ENCODE assay signal across 10 mouse cellular contexts in the genomic region with DNA sequence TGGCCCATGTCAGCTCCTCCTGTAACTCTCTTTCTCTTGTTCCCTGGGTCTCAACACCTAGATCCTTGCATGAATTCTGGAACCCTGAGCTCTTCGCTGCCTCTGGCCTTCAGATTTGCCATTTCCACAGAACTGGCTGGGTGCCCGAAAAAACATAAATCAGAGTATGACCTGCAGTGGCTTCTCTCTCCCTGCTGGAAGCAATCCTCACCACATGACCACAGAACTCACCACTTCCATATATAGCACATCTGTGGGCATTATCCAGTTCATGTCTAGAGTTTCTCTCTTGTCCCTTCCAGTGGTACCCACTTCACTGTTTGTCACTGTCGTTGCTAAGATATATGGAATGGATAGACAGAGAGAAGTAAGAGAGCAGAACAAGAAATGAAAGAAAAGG. TPM values are rescaled to one million over a fixed set of nuclear protein-coding genes. Genes with fewer than 3 reads are reported as not detected.
A peak's percentile ranks its signal among the peaks of the same experiment; 100 is the strongest.
DNase-seq lines count a peak whose midpoint lies in the region; ATAC-seq lines count a peak whose summit lies in the region.
"Had no signal": no experiment of that assay in that cellular context is flagged by ENCODE, and none has a peak within 500 bp of the region (broad histone marks: within the 10 kb centered on the region; RNA-seq: fewer than 3 reads in every experiment).

No protein-coding gene starts in this region.

- H3K4me2 ChIP-seq in neural tube, embryonic 13.5 days, result no peak overlapping the region
- H3K4me2 ChIP-seq in stomach, embryonic 16.5 days (ENCODE audit: low read depth, low read length), result no peak overlapping the region
- H3K4me2 ChIP-seq: hindbrain, embryonic 12.5 days had no signal

- H3K9me3 ChIP-seq in neural tube, embryonic 13.5 days, result no peaks in the 10 kb centered on the region
- no peaks in the 10 kb centered on the region for H3K9me3 ChIP-seq in stomach, embryonic 16.5 days (replicated peaks; ENCODE audit: control insufficient read depth, low read length)
- H3K9me3 ChIP-seq: hindbrain, embryonic 12.5 days had no signal

- no peaks in the 10 kb centered on the region for H3K27me3 ChIP-seq in neural tube, embryonic 13.5 days
- no peaks in the 10 kb centered on the region for H3K27me3 ChIP-seq in stomach, embryonic 16.5 days (ENCODE audit: control insufficient read depth, insufficient read depth, low read length)
- H3K27me3 ChIP-seq: hindbrain, embryonic 12.5 days had no signal

- H3K4me1 ChIP-seq in neural tube, embryonic 13.5 days (replicated peaks), result peaks cover 23% of the 10 kb centered on the region
- H3K4me1 ChIP-seq in stomach, embryonic 16.5 days (ENCODE audit: control insufficient read depth, insufficient read depth, low read length), result peaks cover 18% of the 10 kb centered on the region

- no peak overlapping the region for H3K4me3 ChIP-seq in neural tube, embryonic 13.5 days
- H3K4me3 ChIP-seq in stomach, embryonic 16.5 days (replicated peaks; ENCODE audit: low read length), result no peak overlapping the region
- H3K4me3 ChIP-seq: hindbrain, embryonic 12.5 days had no signal

- no peak for ATAC-seq in neural tube, embryonic 13.5 days (ENCODE audit: low read depth)
- ATAC-seq in hematopoietic stem cell, adult 5-6 weeks (replicated peaks in 1 of 2; ENCODE audit: insufficient read depth in 1 of 2, low FRiP score in 2 of 2, low TSS enrichment in 1 of 2, low read depth in 1 of 2, poor library complexity in 2 of 2, severe bottlenecking in 2 of 2), result peak; percentile 49 to 60; a peak in 3 of 4 replicates
- peak; percentile 42; the same call in 1 of the 2 replicates for ATAC-seq in stomach, embryonic 16.5 days (ENCODE audit: insufficient read depth, low FRiP score)

- peak; percentile 24 to 25 for DNase-seq in cerebellum, postnatal 10 days
- DNase-seq in cerebellum, adult 8-10 months, result no peak
- no peak for DNase-seq in neural tube, embryonic 10.5 days (ENCODE audit: extremely low spot score, low spot score)
- DNase-seq in B cell, adult 2 months, result no peak
- DNase-seq in layer of hippocampus, postnatal 10 days (ENCODE audit: low spot score in 2 of 2), result no peak

- WGBS in neural tube, embryonic 13.5 days, result 57% methylated on average over 3 of the region's 3 CpGs
- 49% methylated on average over 3 of the region's 3 CpGs for WGBS in stomach, embryonic 16.5 days

- H3K9ac ChIP-seq in neural tube, embryonic 13.5 days, result no peak overlapping the region
- no peak overlapping the region for H3K9ac ChIP-seq in stomach, embryonic 16.5 days (ENCODE audit: low read length)
- H3K9ac ChIP-seq: hindbrain, embryonic 12.5 days had no signal

- H3K27ac ChIP-seq in neural tube, embryonic 13.5 days (replicated peaks), result 0 out of 2 replicates have a peak overlapping the region, but pooled peaks have one; percentile 13
- H3K27ac ChIP-seq in stomach, embryonic 16.5 days (ENCODE audit: low read length), result 0 out of 2 replicates have a peak overlapping the region, but pooled peaks have one; percentile 19
- H3K27ac ChIP-seq: hindbrain, embryonic 12.5 days had no signal

- no peaks in the 10 kb centered on the region for H3K36me3 ChIP-seq in neural tube, embryonic 13.5 days
- H3K36me3 ChIP-seq in stomach, embryonic 16.5 days (ENCODE audit: control insufficient read depth, insufficient read depth, low read length), result no peaks in the 10 kb centered on the region
- H3K36me3 ChIP-seq: hindbrain, embryonic 12.5 days had no signal

RNA-seq across cellular contexts. Expression of gene Lamc2, which starts 13.0 kb away (rescaled TPM):
- polyA plus RNA-seq in neural tube, embryonic 13.5 days (2015; fragmentation: Nextera tagmentation; extraction: Ambion mirVana), result 0.92 and 1.1 TPM in 2 replicates
- total RNA-seq in hematopoietic stem cell, adult 5-6 weeks (2017), result not detected in 2 replicates
- 15.6 and 20.9 TPM in 2 replicates for polyA plus RNA-seq in stomach, embryonic 16.5 days (2015; fragmentation: Nextera tagmentation; extraction: Ambion mirVana)
- 1 to 10 TPM; 1.9 to 2.7 TPM for total RNA-seq in layer of hippocampus, postnatal 10 days (2021)
- total RNA-seq: monocyte, adult 5-6 weeks had no signal

Comparison
In these comparisons a context has a peak if more than half of its experiments do, and no peak if none do; other contexts are left out.
1. DNase-seq: peak in cerebellum, postnatal 10 days (2 of 2); none in cerebellum, adult 8-10 months (single experiment), neural tube, embryonic 10.5 days (single experiment), B cell, adult 2 months (0 of 2) and layer of hippocampus, postnatal 10 days (0 of 2).